Mouse (Mus musculus): Measurements from ENCODE around the gene Runx2. TPM values are rescaled to one million over a fixed set of nuclear protein-coding genes. Genes with fewer than 3 reads are reported as not detected.

Gene Runx2
- polyA plus RNA-seq, 1 experiment from 2014 or later: 4.6 TPM

DNA sequence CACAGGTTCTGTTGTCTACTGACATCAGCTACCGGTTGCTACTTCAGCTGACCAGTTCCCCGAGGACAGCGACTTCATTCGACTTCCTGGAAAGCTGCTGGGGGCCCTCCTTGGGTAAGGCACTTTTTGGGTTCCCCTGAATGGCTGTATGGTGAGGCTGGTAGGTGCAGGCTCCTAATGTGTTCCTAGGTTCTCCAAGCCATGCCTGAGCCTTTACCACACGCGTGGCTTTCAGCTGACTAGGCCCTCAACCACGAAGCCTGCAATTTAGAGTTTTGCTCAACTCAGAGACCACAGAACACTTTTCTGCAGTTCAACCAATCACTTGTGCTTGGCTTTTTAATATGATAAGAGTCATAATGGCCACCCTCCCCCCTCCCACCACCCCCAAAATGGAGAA, 208.4 kb downstream of the Runx2 start:
- H3K36me3 ChIP-seq: 0 out of 2 replicates have a peak, but pooled peaks cover 2% of the 10 kb centered on the region
- H3K4me3 ChIP-seq: no peak overlapping the region
- no peak overlapping the region for H3K27ac ChIP-seq
- no peaks in the 10 kb centered on the region for H3K9me3 ChIP-seq (replicated peaks)
- no peaks in the 10 kb centered on the region; the same call in 1 of the 2 replicates for H3K27me3 ChIP-seq (ENCODE audit: low read depth, poor library complexity, severe bottlenecking)
- peaks cover 37% of the 10 kb centered on the region for H3K4me1 ChIP-seq
- WGBS: 91% methylated on average over 7 of the region's 7 CpGs
- no peak for DNase-seq (ENCODE audit: low spot score)

- Histone ChIP-seq H3K9me3 (replicated peaks) (no peaks in the 10 kb centered on the region), H3K36me3 (0 out of 2 replicates have a peak, but pooled peaks cover 2% of the 10 kb centered on the region), H3K27me3 (ENCODE audit: low read depth, poor library complexity, severe bottlenecking) (no peaks in the 10 kb centered on the region; the same call in 1 of the 2 replicates), H3K4me3 (no peak overlapping the region), H3K4me1 (peaks cover 37% of the 10 kb centered on the region), H3K27ac (no peak overlapping the region)
- no peak for DNase-seq (ENCODE audit: low spot score)
- WGBS: 96% methylated on average over 3 of the region's 3 CpGs
Measured at GRCm38 (mm10) chr17:44605749-44606148, 208.8 kb downstream of the Runx2 start.

- Histone ChIP-seq H3K36me3 (0 out of 2 replicates have a peak, but pooled peaks cover 2% of the 10 kb centered on the region), H3K27me3 (ENCODE audit: low read depth, poor library complexity, severe bottlenecking) (no peaks in the 10 kb centered on the region; the same call in 1 of the 2 replicates), H3K4me1 (peaks cover 25% of the 10 kb centered on the region), H3K9me3 (replicated peaks) (no peaks in the 10 kb centered on the region), H3K4me3 (no peak overlapping the region), H3K27ac (no peak overlapping the region)
- 74% methylated on average over 4 of the region's 4 CpGs for WGBS
- DNase-seq (ENCODE audit: low spot score): no peak
Measured at GRCm38 (mm10) chr17:44603170-44603569, 211.4 kb downstream of the Runx2 start.

DNA sequence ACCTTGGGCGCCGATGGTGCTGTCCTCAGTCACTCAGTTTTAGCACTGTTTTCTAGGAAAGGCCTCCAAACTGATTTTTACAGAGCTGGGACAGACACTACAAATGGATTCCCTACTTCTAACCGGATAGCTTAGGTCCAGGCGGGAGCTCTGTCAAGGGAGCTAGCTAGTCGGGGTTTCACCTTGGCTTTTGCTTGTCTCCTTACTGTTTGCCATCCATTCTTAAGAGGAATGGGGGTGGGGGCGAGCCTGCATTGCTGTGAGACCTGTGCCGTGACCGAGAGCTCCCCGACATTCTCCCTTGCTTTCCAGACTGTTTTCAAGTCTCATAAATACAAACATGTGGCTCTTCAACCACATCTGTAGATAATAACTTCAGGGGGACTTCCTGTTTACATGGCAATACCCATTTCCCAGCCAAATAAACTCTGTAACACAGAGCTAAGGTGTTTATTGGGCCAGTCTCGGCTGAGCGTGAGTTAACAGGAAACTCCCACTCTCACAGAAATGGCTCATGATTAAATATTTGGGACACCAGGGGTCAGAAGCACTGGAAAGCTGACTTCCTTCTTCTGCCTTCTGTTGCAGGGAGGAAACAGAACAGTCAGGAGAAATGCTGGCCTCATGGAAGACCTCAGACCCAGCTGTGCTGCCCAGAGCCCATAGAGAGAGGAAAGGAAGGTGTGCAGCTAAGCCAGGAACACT, 213.1 kb downstream of the Runx2 start:
- Histone ChIP-seq H3K36me3 (no peaks in the 10 kb centered on the region), H3K4me3 (no peak overlapping the region), H3K4me1 (peaks cover 36% of the 10 kb centered on the region), H3K9me3 (replicated peaks) (no peaks in the 10 kb centered on the region), H3K27ac (peak overlapping the region; percentile 77), H3K27me3 (ENCODE audit: low read depth, poor library complexity, severe bottlenecking) (no peaks in the 10 kb centered on the region; the same call in 1 of the 2 replicates)
- WGBS: 62% methylated on average over 11 of the region's 11 CpGs
- DNase-seq (ENCODE audit: low spot score): no peak

GRCm38 (mm10) chr17:44599856-44600255, 214.7 kb downstream of the Runx2 start:
- no peaks in the 10 kb centered on the region for H3K9me3 ChIP-seq (replicated peaks)

DNA sequence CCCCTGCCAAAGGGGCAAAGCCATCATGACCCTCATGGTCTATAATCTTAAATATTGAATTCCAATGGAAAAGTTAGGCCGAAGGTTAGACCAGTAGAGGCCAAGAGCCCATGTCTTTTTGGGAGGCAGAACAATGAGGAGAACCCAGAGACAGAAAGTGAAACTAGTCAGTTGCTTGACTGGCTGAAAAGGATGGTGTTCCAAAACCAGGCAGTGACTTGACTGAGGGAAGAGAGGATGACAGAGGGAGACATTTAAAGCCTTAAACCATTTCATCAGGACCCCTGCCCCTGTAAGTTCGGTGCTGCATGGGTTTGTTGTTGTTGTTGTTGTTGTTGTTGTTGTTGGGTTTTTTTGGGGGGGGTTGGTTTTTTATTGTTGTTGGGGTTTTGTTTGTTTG, 215.5 kb downstream of the Runx2 start:
- H3K4me1 ChIP-seq: peaks cover 39% of the 10 kb centered on the region
- 91% methylated on average over 2 of the region's 2 CpGs for WGBS

More at GRCm38 (mm10) chr17:44599856-44600255, 214.7 kb downstream of the Runx2 start:
- no peak overlapping the region for H3K4me3 ChIP-seq
- H3K27ac ChIP-seq: no peak overlapping the region
- peaks cover 35% of the 10 kb centered on the region for H3K4me1 ChIP-seq
- DNase-seq (ENCODE audit: low spot score): no peak
- H3K27me3 ChIP-seq (ENCODE audit: low read depth, poor library complexity, severe bottlenecking): no peaks in the 10 kb centered on the region; the same call in 1 of the 2 replicates
- no peaks in the 10 kb centered on the region for H3K36me3 ChIP-seq
- WGBS: 94% methylated on average over 1 of the region's 1 CpGs

GRCm38 (mm10) chr17:44597918-44598504, 216.6 kb downstream of the Runx2 start:
- no peaks in the 10 kb centered on the region for H3K9me3 ChIP-seq (replicated peaks)
- DNase-seq (ENCODE audit: low spot score): no peak
- no peaks in the 10 kb centered on the region for H3K36me3 ChIP-seq
- H3K27ac ChIP-seq: 0 out of 2 replicates have a peak overlapping the region, but pooled peaks have one; percentile 31
- no peak overlapping the region for H3K4me3 ChIP-seq
- peaks cover 39% of the 10 kb centered on the region for H3K4me1 ChIP-seq
- whole genome bisulfite sequencing: 70% methylated on average over 8 of the region's 8 CpGs
- no peaks in the 10 kb centered on the region; the same call in 1 of the 2 replicates for H3K27me3 ChIP-seq (ENCODE audit: low read depth, poor library complexity, severe bottlenecking)

More for the DNA sequence above, 215.5 kb downstream of the Runx2 start:
- no peak overlapping the region for H3K27ac ChIP-seq
- H3K9me3 ChIP-seq (replicated peaks): no peaks in the 10 kb centered on the region
- H3K27me3 ChIP-seq (ENCODE audit: low read depth, poor library complexity, severe bottlenecking): no peaks in the 10 kb centered on the region; the same call in 1 of the 2 replicates
- no peak for DNase-seq (ENCODE audit: low spot score)
- H3K36me3 ChIP-seq: no peaks in the 10 kb centered on the region
- no peak overlapping the region for H3K4me3 ChIP-seq

GRCm38 (mm10) chr17:44592737-44593090, 221.9 kb downstream of the Runx2 start:
- H3K27me3 ChIP-seq (ENCODE audit: low read depth, poor library complexity, severe bottlenecking): no peaks in the 10 kb centered on the region
- H3K36me3 ChIP-seq: no peaks in the 10 kb centered on the region
- no peak overlapping the region for H3K4me3 ChIP-seq
- no peak for DNase-seq (ENCODE audit: low spot score)
- no peaks in the 10 kb centered on the region for H3K9me3 ChIP-seq (replicated peaks)
- H3K27ac ChIP-seq: peak overlapping the region; percentile 2; the same call in 1 of the 2 replicates
- 89% methylated on average over 6 of the region's 6 CpGs for WGBS
- peaks cover 35% of the 10 kb centered on the region for H3K4me1 ChIP-seq

DNA sequence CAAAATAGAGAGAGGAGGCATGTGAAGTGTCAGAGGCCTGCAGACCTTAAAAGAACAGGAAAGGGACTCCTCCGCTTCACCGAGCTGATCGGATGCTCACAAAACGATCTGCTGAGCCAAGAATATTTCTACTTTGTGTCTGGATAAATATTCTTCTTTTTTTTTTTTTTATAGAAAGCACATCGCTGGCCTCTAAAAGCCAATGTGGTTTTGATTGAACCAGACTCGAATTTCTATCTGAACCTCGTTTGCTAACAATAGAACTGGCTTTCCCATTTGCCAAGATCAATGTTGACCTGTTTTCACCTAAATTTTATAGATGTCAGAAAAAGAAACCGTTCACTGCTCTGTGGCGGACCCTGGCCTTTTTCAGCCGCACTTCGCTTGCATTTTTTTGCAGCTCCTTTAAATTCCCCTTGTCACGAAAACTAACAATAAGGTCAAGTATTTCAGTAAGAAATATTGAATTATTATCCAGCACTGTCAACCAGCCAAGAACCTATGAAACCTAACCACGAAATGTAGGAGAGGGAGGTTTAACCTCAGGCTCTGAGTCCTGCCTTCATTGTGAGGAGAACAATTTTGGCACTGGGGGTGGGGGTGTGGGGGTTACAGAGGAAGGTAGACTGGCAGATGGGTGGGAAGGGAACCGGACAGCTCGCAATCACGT, 222.4 kb downstream of the Runx2 start:
- H3K4me3 ChIP-seq: no peak overlapping the region
- 73% methylated on average over 16 of the region's 16 CpGs for WGBS
- H3K4me1 ChIP-seq: peaks cover 30% of the 10 kb centered on the region
- H3K27ac ChIP-seq: no peak overlapping the region
- no peaks in the 10 kb centered on the region for H3K36me3 ChIP-seq
- H3K9me3 ChIP-seq (replicated peaks): no peaks in the 10 kb centered on the region
- no peak for DNase-seq (ENCODE audit: low spot score)
- no peaks in the 10 kb centered on the region for H3K27me3 ChIP-seq (ENCODE audit: low read depth, poor library complexity, severe bottlenecking)

DNA sequence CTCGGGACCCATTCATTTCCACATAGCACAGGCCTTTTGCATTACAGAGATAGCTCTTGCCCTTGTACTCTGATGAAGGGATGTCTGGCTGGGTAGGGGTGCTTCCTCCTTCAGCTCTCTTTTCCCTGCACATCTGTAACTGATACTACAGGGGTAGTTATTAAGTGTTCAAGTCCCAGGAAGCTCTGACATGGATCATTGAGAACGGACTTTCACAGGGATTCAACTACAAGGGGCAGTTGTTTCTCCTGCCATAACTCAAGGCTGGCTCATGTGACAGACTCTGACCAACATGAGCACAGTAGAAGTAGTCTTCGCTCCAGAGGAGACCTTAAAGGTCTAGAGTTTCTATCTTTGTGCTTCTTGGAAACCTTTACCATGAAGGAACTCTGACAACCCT, 226.1 kb downstream of the Runx2 start:
- Histone ChIP-seq H3K4me1 (peaks cover 21% of the 10 kb centered on the region), H3K4me3 (no peak overlapping the region), H3K27ac (no peak overlapping the region), H3K27me3 (ENCODE audit: low read depth, poor library complexity, severe bottlenecking) (no peaks in the 10 kb centered on the region), H3K9me3 (replicated peaks) (no peaks in the 10 kb centered on the region), H3K36me3 (no peaks in the 10 kb centered on the region)
- DNase-seq (ENCODE audit: low spot score): no peak
- 74% methylated on average over 3 of the region's 3 CpGs for WGBS

- Histone ChIP-seq H3K27ac (no peak overlapping the region), H3K4me1 (peaks cover 21% of the 10 kb centered on the region), H3K4me3 (no peak overlapping the region), H3K36me3 (no peaks in the 10 kb centered on the region), H3K27me3 (ENCODE audit: low read depth, poor library complexity, severe bottlenecking) (no peaks in the 10 kb centered on the region), H3K9me3 (replicated peaks) (no peaks in the 10 kb centered on the region)
- 63% methylated on average over 3 of the region's 3 CpGs for WGBS
- DNase-seq (ENCODE audit: low spot score): no peak
Measured at GRCm38 (mm10) chr17:44588020-44588419, 226.6 kb downstream of the Runx2 start.

DNA sequence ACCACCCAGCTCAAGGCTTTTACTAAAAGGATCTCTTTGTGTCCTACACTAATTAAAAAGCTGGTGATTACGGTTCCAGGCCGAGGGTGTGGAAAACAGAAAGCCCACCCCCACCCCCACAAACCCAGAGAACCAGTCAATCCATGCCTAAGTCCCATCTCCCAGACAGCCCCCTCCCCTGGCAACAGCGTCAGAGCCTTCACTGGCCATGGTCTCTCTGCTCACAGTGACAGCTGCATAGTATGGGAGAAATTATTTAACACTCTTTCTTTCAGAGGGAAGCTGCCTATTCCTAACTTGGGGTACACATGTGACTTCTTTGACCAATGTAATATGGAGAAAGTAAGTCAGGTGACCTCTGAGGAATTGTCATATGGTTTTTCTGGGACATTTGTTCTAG, 228.4 kb downstream of the Runx2 start:
- Histone ChIP-seq H3K36me3 (no peaks in the 10 kb centered on the region), H3K27ac (no peak overlapping the region), H3K27me3 (ENCODE audit: low read depth, poor library complexity, severe bottlenecking) (no peaks in the 10 kb centered on the region), H3K4me1 (peaks cover 9% of the 10 kb centered on the region; the same call in 1 of the 2 replicates), H3K4me3 (no peak overlapping the region), H3K9me3 (replicated peaks) (no peaks in the 10 kb centered on the region)
- DNase-seq (ENCODE audit: low spot score): no peak
- 79% methylated on average over 3 of the region's 3 CpGs for WGBS

DNA sequence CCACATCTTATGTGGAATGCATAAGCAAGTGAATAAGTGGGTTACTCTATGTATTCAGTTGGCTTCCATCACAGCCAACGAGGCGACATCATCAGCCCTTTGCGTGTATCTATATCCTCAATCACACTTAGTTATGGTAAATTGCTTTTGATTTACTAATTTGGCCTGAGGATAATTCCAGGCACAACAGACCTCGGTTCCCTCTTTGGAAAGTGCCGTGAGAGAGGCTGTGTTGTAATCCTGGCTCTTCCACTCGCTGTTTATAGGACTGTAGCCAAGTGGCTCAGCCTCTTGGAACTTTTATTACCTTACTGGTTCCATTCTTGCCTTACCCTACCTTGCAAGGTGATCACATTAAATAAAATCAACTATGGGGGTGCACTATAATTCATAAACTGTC, 229.8 kb downstream of the Runx2 start:
- Histone ChIP-seq H3K27me3 (ENCODE audit: low read depth, poor library complexity, severe bottlenecking) (no peaks in the 10 kb centered on the region), H3K27ac (no peak overlapping the region), H3K4me1 (peaks cover 9% of the 10 kb centered on the region; the same call in 1 of the 2 replicates), H3K36me3 (no peaks in the 10 kb centered on the region), H3K4me3 (no peak overlapping the region), H3K9me3 (replicated peaks) (no peaks in the 10 kb centered on the region)
- no peak for DNase-seq (ENCODE audit: low spot score)
- WGBS: 82% methylated on average over 6 of the region's 6 CpGs

All from limb, embryonic 10.5 days (tissue).